Mouse (Mus musculus) intestine, postnatal 0 days (tissue): ENCODE measurements around the gene Cacna1c. TPM values are rescaled to one million over a fixed set of nuclear protein-coding genes. Genes with fewer than 3 reads are reported as not detected.

Source experiments
- ATAC-seq: fragments of 200-750 bp; cut with Nextera tagmentation; 2 replicates; pipeline ENCODE4 v1.8.0; 2017; ENCODE audit warnings: mild to moderate bottlenecking, moderate TSS enrichment, moderate library complexity
- H3K27ac ChIP-seq: fragments of 300-500 bp; sonication (generic); 2 replicates; pipeline ENCODE4 v1.5.1; 2014; ENCODE audit warnings: mild to moderate bottlenecking, low read depth, low read length, moderate library complexity
- H3K27me3 ChIP-seq: fragments of 300-500 bp; sonication (generic); replicated peaks from 2 replicates; pipeline ENCODE4 v1.6.1; 2014; ENCODE audit warnings: low read length, mixed read lengths; ENCODE audit not compliant: control insufficient read depth, insufficient read depth
- H3K36me3 ChIP-seq: fragments of 300-500 bp; sonication (generic); 2 replicates; pipeline ENCODE4 v1.6.1; 2014; ENCODE audit warnings: mild to moderate bottlenecking, moderate library complexity; ENCODE audit not compliant: control insufficient read depth, insufficient read depth
- H3K4me1 ChIP-seq: fragments of 300-500 bp; sonication (generic); replicated peaks from 2 replicates; pipeline ENCODE4 v1.6.1; 2014; ENCODE audit warnings: antibody characterized with exemption, low read length, mixed read lengths; ENCODE audit not compliant: control insufficient read depth, insufficient read depth
- H3K4me2 ChIP-seq: fragments of 300-500 bp; sonication (generic); replicated peaks from 2 replicates; pipeline ENCODE4 v1.6.1; 2014; ENCODE audit warnings: low read depth, mild to moderate bottlenecking, moderate library complexity
- H3K4me3 ChIP-seq: fragments of 300-500 bp; sonication (generic); 2 replicates; pipeline ENCODE4 v1.5.1; 2014; ENCODE audit warnings: low read depth, low read length
- H3K9ac ChIP-seq: fragments of 300-500 bp; sonication (generic); 2 replicates; pipeline ENCODE4 v1.6.1; 2014; ENCODE audit warnings: mild to moderate bottlenecking, low read depth, low read length
- H3K9me3 ChIP-seq: fragments of 300-500 bp; sonication (generic); 2 replicates; pipeline ENCODE4 v1.6.1; 2016; ENCODE audit warnings: mixed run types; ENCODE audit not compliant: control insufficient read depth
- CTCF ChIP-seq: sonication (generic); IDR thresholded peaks from 2 replicates; pipeline ENCODE4 v1.5.1; 2016; ENCODE audit warnings: low read depth, mild to moderate bottlenecking, control low read depth, antibody characterized with exemption, moderate library complexity
- WGBS: fragments of 180-500 bp; shearing (Covaris S2); extraction: QIAGEN DNeasy Blood & Tissue Kit; methylation state at CpG from one replicate; pipeline ENCODE4 v1.1.7; 2014; 5-methylcytosine and 5-hydroxymethylcytosine counted together
- polyA plus RNA-seq: library from polyadenylated mRNA; unstranded; fragments of >200 nt; fragmentation: Nextera tagmentation; extraction: Ambion mirVana; gene quantifications from 2 replicates; pipeline ENCODE4 v1.2.1, GENCODE M21; 2015

Cacna1c gene
- polyA plus RNA-seq, 1 experiment from 2014 or later, result 1.2 TPM

- peaks cover 6% of the 10 kb centered on the region; the same call in 1 of the 2 replicates for H3K36me3 ChIP-seq
- H3K4me1 ChIP-seq, result no peaks in the 10 kb centered on the region
- no peak for TF ChIP-seq CTCF
- no peak overlapping the region for H3K4me2 ChIP-seq
- no peak overlapping the region for H3K27ac ChIP-seq
- no peak overlapping the region for H3K4me3 ChIP-seq
- ATAC-seq, result no peak
- 66% methylated on average over 13 of the region's 13 CpGs for WGBS
- H3K27me3 ChIP-seq, result no peaks in the 10 kb centered on the region
- H3K9me3 ChIP-seq, result no peaks in the 10 kb centered on the region
- no peak overlapping the region for H3K9ac ChIP-seq
Observed at GRCm38 (mm10) chr6:119224451-119225195, 28.4 kb upstream of the Cacna1c start.

- Histone ChIP-seq H3K4me2 (no peak overlapping the region), H3K36me3 (peaks cover 23% of the 10 kb centered on the region), H3K4me1 (no peaks in the 10 kb centered on the region), H3K9me3 (no peaks in the 10 kb centered on the region), H3K27ac (no peak overlapping the region), H3K4me3 (no peak overlapping the region), H3K27me3 (no peaks in the 10 kb centered on the region), H3K9ac (no peak overlapping the region)
- peak; percentile 89 for TF ChIP-seq CTCF
- WGBS, result 45% methylated on average over 10 of the region's 10 CpGs
- peak; percentile 68 for ATAC-seq
Observed at GRCm38 (mm10) chr6:119220297-119220696, 24.1 kb upstream of the Cacna1c start.

- 87% methylated on average over 15 of the region's 15 CpGs for WGBS
- Histone ChIP-seq H3K4me3 (no peak overlapping the region), H3K36me3 (peaks cover 33% of the 10 kb centered on the region), H3K4me2 (no peak overlapping the region), H3K4me1 (no peaks in the 10 kb centered on the region), H3K9ac (no peak overlapping the region), H3K27me3 (no peaks in the 10 kb centered on the region), H3K9me3 (no peaks in the 10 kb centered on the region), H3K27ac (no peak overlapping the region)
- no peak for TF ChIP-seq CTCF
- ATAC-seq, result no peak
Observed at GRCm38 (mm10) chr6:119219237-119219870, 23.1 kb upstream of the Cacna1c start.

GRCm38 (mm10) chr6:119218591-119218990 is 22.4 kb upstream of the Cacna1c start:
- no peak overlapping the region for H3K27ac ChIP-seq
- no peak overlapping the region for H3K4me3 ChIP-seq
- H3K4me2 ChIP-seq, result no peak overlapping the region
- WGBS, result 84% methylated on average over 5 of the region's 5 CpGs
- no peak for TF ChIP-seq CTCF
- ATAC-seq, result no peak
- H3K4me1 ChIP-seq, result no peaks in the 10 kb centered on the region
- H3K9ac ChIP-seq, result no peak overlapping the region
- H3K9me3 ChIP-seq, result no peaks in the 10 kb centered on the region
- H3K36me3 ChIP-seq, result peaks cover 36% of the 10 kb centered on the region
- H3K27me3 ChIP-seq, result no peaks in the 10 kb centered on the region

DNA sequence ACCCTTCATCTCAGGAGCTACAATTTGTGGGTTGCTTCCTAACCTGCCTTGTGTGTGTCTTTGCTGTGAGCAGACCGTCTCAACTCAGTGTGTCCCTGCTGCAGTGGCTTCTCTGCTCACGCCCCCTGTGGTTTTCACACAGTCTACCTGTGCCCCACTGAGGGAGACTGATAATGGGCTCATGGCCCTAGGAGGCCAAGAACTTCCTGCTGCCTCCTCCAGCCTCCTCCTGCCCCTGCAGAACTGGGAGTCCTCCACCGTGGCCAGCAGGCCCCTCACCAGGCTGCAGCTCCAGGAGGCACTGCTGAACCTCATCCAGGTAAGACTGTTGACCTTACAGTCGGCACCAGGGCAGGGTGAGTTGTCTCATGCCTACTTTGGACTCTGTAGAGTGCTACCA is 21.4 kb upstream of the Cacna1c start:
- H3K9ac ChIP-seq, result no peak overlapping the region
- no peaks in the 10 kb centered on the region for H3K9me3 ChIP-seq
- no peak overlapping the region for H3K4me3 ChIP-seq
- TF ChIP-seq CTCF, result no peak
- H3K4me2 ChIP-seq, result no peak overlapping the region
- peaks cover 36% of the 10 kb centered on the region for H3K36me3 ChIP-seq
- no peaks in the 10 kb centered on the region for H3K4me1 ChIP-seq
- H3K27me3 ChIP-seq, result no peaks in the 10 kb centered on the region
- no peak overlapping the region for H3K27ac ChIP-seq
- ATAC-seq, result no peak
- WGBS, result 65% methylated on average over 4 of the region's 4 CpGs

DNA sequence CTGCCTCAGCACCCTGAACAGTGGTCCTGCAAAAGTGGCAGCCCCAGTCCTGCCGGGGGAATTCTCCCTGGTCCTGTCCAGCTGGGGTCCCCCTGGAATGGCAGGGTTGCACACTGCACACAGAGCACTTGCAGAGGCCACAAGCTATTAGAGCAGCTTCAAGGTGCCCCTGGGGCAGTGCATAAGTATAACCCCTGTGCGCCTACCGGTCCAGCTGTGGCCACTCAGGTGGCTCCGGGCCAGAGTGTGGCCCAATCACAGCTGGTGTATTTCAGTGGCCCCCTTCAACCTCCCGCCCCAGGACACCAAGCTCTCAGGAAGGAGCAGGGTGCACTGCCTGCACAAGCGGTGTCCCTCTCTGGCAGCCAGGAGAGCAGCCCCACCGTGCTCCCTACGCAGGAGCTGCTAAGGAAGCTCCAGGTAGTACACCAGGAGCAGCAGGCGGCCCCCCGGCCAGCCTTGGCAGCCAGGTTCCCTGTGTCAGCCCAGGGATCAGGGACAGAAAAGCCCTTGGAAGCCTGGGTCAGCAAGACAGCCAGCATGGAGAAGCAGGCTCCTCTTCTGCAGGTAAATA is 18.9 kb upstream of the Cacna1c start:
- Histone ChIP-seq H3K4me3 (no peak overlapping the region), H3K36me3 (peaks cover 32% of the 10 kb centered on the region), H3K9ac (no peak overlapping the region), H3K9me3 (no peaks in the 10 kb centered on the region), H3K27me3 (no peaks in the 10 kb centered on the region), H3K4me2 (no peak overlapping the region), H3K4me1 (no peaks in the 10 kb centered on the region), H3K27ac (no peak overlapping the region)
- ATAC-seq, result no peak
- no peak for TF ChIP-seq CTCF
- 87% methylated on average over 10 of the region's 10 CpGs for WGBS
